Mouse (Mus musculus) 416B (cell line): ENCODE measurements around the gene Aldh16a1.
"Not testable (repeated sequence)": the region's sequence is repeated elsewhere in the genome, so short reads cannot be mapped to it uniquely, and the experiment has no call there.

Experiments used
- DNase-seq: peaks from one replicate; pipeline ENCODE4 v3.0.0; 2011; ENCODE audit warnings: low read depth

Gene Aldh16a1

DNA sequence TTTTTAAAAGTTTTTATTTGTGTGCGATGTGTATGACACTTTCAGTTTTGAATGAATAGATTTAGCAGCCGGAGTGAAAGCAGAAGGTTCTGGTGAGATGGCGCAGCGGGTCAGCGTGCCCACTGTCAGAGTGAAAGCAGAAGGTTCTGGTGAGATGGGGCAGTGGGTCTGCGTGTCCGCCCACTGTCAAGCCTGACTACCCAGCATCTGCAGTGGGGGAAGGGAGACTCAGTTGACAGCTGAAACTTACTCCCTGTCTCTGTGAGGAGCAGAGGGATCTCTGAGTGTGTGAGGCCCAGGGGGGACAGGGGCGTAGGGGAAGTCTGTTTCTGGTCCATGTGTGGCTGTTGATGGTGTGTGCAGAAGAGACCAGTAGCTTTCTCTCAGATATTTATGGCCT, 36.8 kb downstream of the Aldh16a1 start:
- no peak for DNase-seq

GRCm38 (mm10) chr7:45113476-45113875, 40.9 kb downstream of the Aldh16a1 start:
- DNase-seq = no peak

DNA sequence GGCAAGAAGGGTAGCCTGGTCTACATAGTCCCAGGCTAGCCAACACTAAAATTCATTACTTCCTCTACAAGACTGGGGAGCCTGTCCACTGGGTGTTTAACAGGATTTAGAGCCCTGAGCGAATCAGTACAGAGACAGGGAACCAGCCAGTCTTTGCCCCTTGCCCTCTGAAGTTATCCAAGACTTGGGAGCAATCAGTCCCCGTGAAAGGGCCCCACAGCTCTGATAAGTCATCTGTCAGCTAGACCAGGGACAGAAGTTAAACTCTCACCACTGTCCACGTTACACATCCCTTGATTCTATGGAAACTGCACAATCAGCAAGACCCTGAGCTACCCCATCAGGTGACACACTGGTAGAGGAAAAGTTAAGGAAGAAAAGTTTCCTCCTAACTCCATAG, 41.9 kb downstream of the Aldh16a1 start:
- DNase-seq = no peak

GRCm38 (mm10) chr7:45111940-45112339, 42.4 kb downstream of the Aldh16a1 start:
- no peak for DNase-seq

DNA sequence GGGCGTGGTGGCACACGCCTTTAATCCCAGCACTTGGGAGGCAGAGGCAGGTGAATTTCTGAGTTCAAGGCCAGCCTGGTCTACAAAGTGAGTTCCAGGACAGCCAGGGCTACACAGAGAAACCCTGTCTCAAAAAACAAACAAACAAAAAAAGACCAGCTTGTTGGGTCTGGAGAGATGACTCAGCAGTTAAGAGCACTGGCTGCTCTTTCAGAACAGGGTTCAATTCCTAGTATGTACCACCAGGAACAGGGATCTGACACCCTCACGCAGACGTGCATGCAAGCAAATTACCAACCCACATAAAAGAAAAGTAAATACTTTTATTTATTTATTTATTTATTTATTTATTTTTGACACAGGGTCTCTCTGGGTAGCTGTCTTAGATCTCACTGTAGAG, 44.3 kb downstream of the Aldh16a1 start:
- not testable (repeated sequence) for DNase-seq

GRCm38 (mm10) chr7:45107052-45107645, 47.2 kb downstream of the Aldh16a1 start:
- no peak for DNase-seq

DNA sequence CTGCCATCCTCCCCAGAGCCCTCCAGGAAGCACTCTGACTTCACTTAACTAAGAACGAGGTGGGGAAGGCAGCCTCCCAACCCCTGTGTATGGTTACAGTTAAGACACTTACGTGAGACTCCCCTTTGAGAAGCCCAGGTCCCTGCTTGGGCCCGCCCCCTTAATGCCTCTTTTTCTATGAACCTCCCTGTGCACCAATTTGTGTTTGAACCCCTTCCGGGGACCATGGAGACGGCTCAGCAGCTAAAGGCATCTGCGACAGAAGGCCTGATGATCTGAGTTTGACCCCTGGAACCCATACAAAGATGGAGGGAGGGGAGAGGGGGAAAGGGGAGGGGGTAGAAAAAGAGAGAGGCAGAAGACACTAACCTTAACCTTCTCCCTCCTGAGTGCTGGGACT, 47.9 kb downstream of the Aldh16a1 start:
- DNase-seq = no peak

DNA sequence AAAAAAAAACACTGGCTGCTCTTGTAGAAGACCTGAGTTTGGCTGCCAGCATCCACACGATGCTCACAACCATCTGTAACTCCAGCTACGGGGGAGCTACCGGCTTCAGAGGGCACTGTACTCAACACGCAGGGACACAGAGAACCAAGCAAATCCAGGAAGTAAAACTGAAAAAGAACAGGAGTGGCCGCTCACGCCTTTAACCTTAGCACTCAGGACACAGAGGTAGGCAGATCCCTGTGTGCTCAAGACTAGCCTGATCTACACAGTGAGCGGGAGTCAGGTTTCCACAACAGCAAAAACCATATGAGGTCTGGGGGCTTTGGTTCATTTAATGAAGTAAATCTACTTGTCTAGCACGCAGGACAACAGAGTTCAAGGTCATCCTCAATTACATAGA, 48.9 kb downstream of the Aldh16a1 start:
- no peak for DNase-seq

DNA sequence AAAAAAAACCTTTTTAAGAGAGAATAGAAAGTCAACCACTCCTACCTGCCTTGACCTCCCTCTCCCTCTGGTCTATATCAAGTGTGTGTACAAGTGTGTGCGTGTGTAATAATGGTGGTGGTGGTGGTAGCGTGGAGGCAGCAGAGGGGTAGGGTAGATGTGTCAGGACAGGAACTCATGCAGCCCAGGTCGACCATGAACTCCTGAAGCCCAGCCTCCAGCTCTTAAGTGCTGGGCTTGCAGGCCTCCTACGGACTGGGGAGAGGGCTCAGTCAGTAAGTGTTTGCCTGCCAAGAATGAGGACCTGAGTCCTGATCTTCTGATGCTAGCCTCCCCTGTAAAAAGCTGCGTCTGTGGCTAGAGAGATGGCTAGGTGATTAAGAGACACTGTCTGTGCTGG, 49.4 kb downstream of the Aldh16a1 start:
- no peak for DNase-seq

DNA sequence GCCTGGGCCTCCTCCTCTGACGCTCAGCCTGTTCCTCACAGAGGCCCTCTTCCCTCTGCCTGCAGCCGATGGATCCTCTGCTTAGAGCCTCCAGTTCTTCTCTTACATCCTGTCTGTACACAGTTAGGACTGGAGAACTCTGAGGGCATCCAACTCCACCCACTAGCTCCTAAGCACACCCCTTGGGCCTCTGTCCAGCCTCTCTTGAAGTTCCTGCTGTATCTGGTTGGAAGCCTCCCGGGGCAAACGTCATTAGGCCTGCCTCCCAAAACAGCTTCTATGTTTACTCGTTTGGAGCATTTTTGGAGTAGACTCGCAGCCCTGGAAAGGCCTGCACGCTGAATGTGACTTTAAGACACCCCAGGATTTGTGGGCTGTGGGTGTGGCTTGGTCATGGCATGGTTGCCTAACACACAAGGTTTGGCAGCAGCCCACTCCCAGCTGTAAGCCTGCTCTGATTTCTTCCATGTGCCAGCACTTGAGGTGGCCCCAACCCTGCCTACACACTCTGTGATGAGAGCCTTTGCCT, 50.7 kb downstream of the Aldh16a1 start, which contains the start of gene Fcgrt:
TSS of gene Fcgrt (minus strand) at position 200 of the 529 bp plus-strand sequence.
- DNase-seq = peak; percentile 75

DNA sequence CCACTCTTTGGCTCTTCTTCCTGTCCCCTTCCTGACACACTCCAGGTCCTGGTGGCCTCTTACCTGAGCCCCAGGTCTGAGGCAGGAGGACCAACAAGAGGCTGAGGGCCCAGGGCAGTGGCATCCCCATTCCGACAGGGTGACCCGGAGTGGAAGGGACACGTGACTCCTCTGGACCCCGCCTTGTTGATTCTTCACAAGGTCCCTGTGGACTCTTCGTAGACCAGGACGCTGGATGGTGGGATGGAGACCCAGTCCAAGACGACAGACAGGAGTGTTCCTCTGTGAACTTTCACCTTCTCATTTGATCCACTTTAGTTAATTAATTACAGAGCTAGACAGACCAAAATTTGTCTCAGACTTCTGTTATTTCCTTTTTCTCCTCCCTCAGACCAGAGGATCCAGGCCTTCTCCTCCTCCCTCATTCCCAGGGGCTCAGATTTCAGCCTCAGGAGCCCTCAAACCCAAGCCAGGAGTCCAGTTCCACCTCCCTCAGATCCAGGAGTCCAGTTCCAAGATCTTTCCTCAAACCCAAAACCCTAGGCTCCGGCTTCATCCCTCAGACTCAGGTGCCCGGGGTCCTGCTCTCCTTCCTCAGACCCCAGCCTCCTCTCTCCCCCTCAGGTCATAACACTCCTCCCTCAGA, 51.3 kb downstream of the Aldh16a1 start:
- no peak for DNase-seq

- DNase-seq = no peak
These were observed 51.9 kb downstream of the Aldh16a1 start for GRCm38 (mm10) chr7:45102441-45102840.

DNA sequence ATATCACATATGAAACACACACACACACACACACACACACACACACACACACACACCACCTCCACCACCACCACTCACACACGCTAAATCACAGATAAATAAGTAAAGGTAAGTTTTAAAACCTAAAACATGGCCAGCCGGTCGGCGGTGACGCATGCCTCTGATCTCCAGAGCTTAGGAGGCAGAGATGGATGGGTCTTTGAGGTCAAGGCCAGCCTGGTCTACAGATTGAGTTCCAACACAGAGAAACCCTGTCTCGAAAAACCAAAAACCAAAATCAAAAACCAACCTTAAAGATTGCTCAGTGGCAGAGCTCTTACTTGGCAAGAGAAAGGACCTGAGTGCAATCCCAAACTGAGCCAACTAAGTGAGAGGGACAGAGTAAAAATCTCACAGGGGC, 54.3 kb downstream of the Aldh16a1 start:
- DNase-seq = no peak

DNA sequence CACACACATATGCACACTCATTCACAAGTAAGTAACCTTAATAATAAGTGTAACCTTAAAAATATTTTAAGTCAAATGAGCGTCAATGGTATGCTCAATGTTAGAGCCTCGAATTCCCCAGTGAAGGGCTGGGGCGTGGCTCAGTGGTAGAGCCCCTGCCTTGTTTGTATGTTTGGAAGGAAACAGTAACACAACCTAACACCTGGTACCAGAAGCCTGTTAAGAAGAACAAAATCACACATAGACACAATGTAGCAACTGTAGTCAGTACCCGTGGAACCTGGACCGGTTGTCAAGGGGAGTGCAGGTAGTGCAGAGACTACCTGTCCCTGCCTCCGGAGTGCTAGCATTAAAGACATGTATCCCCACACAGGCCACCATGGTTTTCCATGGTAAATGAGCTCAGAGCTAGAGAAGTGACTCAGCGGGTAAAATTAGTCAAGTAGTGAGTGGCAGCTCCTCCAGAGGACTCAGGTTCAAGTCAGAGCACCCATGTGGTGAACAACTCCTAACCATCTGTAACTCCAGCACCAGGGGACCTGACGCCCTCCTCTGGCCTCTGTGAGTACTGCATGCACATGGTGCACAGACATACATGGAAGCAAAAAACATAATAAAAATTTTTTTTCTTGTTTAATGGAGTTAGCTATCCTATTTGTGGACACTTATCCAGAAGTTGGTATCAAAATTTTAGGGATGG, 55.7 kb downstream of the Aldh16a1 start:
- DNase-seq = peak; percentile 70

DNA sequence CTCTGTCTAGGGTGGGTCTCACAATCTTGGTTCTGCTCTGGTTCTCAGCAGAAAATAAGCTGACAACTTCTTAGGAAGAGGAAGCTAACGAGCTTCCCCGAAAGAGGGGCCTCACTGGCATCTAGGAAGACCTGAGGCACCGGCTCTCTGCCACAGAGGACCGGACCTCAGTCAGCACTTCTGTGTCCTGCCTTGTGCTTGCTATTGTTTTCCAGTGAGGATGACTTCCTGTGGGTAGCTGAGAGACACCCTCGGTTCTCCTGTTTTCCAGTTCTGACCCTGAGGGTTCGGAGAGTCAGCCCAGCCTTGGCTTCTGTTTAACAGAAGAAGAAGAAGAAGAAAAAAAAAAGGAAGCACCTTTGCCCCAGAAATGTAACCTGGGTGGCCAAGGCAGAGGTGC, 56.9 kb downstream of the Aldh16a1 start:
- DNase-seq = no peak

- DNase-seq = not testable (repeated sequence)
These were observed 58.4 kb downstream of the Aldh16a1 start for GRCm38 (mm10) chr7:45095965-45096364.

- no peak for DNase-seq
These were observed 59.0 kb downstream of the Aldh16a1 start for GRCm38 (mm10) chr7:45095367-45095766.

GRCm38 (mm10) chr7:45094121-45094520, 60.3 kb downstream of the Aldh16a1 start:
- DNase-seq = no peak

GRCm38 (mm10) chr7:45093516-45093905, 60.9 kb downstream of the Aldh16a1 start:
- DNase-seq = no peak

GRCm38 (mm10) chr7:45092828-45093515, 61.4 kb downstream of the Aldh16a1 start:
- DNase-seq = no peak

DNA sequence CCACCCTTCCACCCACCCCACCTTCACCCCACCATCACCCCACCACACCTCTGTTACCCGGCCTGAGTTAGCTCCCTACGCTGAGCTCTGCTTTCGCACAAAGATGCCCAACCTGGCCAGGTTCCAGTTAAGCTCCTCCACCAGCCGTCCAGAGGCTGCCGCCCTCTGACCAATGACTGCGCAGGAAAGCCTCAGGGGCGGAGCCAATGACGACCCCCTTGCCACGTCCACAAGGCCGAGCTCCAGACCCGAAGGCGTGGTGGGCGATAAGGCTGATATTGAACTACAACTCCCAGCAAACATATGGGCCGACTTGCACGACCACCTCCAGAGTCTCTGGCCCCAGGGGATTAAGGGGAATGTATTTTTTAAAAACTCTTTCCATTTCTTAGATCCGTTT, 62.3 kb downstream of the Aldh16a1 start, which contains the start of gene Rcn3:
TSS of gene Rcn3 (minus strand) at position 174 of the 400 bp plus-strand sequence.
- no peak for DNase-seq
